Mouse (Mus musculus): ENCODE measurements around the gene Zc3h7b. TPM values are rescaled to one million over a fixed set of nuclear protein-coding genes. Genes with fewer than 3 reads are reported as not detected.
A peak's percentile ranks its signal among the peaks of the same experiment; 100 is the strongest.

Zc3h7b gene
- total and polyA plus RNA-seq, 3 experiments: 30.9 to 74.9 (median 65.5) TPM

- intact Hi-C loops (cut with DNase I): no loop called here
- under 1% methylated on average over 49 of the region's 49 CpGs for WGBS
- no peaks in the 10 kb centered on the region for H3K27me3 ChIP-seq (ENCODE audit: control insufficient read depth, insufficient read depth, low read length)
- peaks cover 11% of the 10 kb centered on the region for H3K79me2 ChIP-seq (replicated peaks; ENCODE audit: control insufficient read depth, insufficient read depth, low read length)
- H3K36me3 ChIP-seq (ENCODE audit: control insufficient read depth, insufficient read depth, low read length): no peaks in the 10 kb centered on the region; the same call in 1 of the 2 replicates
- peak overlapping the region; percentile 68 for H3K27ac ChIP-seq
- DNase-seq: peak in 1 of 2 experiments; percentile 20
- peak overlapping the region; percentile 90 for H3K4me3 ChIP-seq
- no peak for TF ChIP-seq EP300 (IDR thresholded peaks at IDR 0.05; ENCODE audit: insufficient read depth, low read depth, low read length)
- TF ChIP-seq CTCF (IDR thresholded peaks at IDR 0.05): no peak
- TF ChIP-seq POLR2A (IDR thresholded peaks at IDR 0.05; ENCODE audit: insufficient read depth, low read depth, low read length): no peak
- no peaks in the 10 kb centered on the region; the same call in 1 of the 2 replicates for H3K4me1 ChIP-seq (ENCODE audit: control insufficient read depth, insufficient read depth, low read length)
- H3K9ac ChIP-seq (ENCODE audit: low read depth, low read length): peak overlapping the region; percentile 95
Measured at GRCm38 (mm10) chr15:81729241-81729791, 15.5 kb upstream of the Zc3h7b start.

- H3K36me3 ChIP-seq (ENCODE audit: control insufficient read depth, insufficient read depth, low read length): no peaks in the 10 kb centered on the region; the same call in 1 of the 2 replicates
- intact Hi-C loops (cut with DNase I): loop anchor here (2.0 kb wide), 1 partner anchor 15 kb away; the partner anchor contains the start of genes Rangap1 and Zc3h7b
- no peak for TF ChIP-seq CTCF (IDR thresholded peaks at IDR 0.05)
- peak; percentile 45; the same call in 1 of the 2 replicates for TF ChIP-seq POLR2A (IDR thresholded peaks at IDR 0.05; ENCODE audit: insufficient read depth, low read depth, low read length)
- TF ChIP-seq EP300 (IDR thresholded peaks at IDR 0.05; ENCODE audit: insufficient read depth, low read depth, low read length): peak; percentile 84; the same call in 1 of the 2 replicates
Measured at GRCm38 (mm10) chr15:81729792-81730635, 14.8 kb upstream of the Zc3h7b start.

GRCm38 (mm10) chr15:81735075-81735474 is 9.8 kb upstream of the Zc3h7b start:
- WGBS: 54% methylated on average over 3 of the region's 3 CpGs
- intact Hi-C loops (cut with DNase I): no loop called here
- H3K27me3 ChIP-seq (ENCODE audit: control insufficient read depth, insufficient read depth, low read length): no peaks in the 10 kb centered on the region
- H3K79me2 ChIP-seq (replicated peaks; ENCODE audit: control insufficient read depth, insufficient read depth, low read length): no peaks in the 10 kb centered on the region
- no peak overlapping the region for H3K27ac ChIP-seq
- H3K9ac ChIP-seq (ENCODE audit: low read depth, low read length): no peak overlapping the region
- no peak overlapping the region for H3K4me3 ChIP-seq
- TF ChIP-seq POLR2A (IDR thresholded peaks at IDR 0.05; ENCODE audit: insufficient read depth, low read depth, low read length) (no peak), EP300 (IDR thresholded peaks at IDR 0.05; ENCODE audit: insufficient read depth, low read depth, low read length) (no peak), CTCF (IDR thresholded peaks at IDR 0.05) (no peak)
- H3K36me3 ChIP-seq (ENCODE audit: control insufficient read depth, insufficient read depth, low read length): no peaks in the 10 kb centered on the region
- DNase-seq: no peak
- no peaks in the 10 kb centered on the region for H3K4me1 ChIP-seq (ENCODE audit: control insufficient read depth, insufficient read depth, low read length)

More at GRCm38 (mm10) chr15:81729792-81730635, 14.8 kb upstream of the Zc3h7b start:
- Histone ChIP-seq H3K27me3 (ENCODE audit: control insufficient read depth, insufficient read depth, low read length) (no peaks in the 10 kb centered on the region), H3K4me3 (peak overlapping the region; percentile 90), H3K79me2 (replicated peaks; ENCODE audit: control insufficient read depth, insufficient read depth, low read length) (peaks cover 11% of the 10 kb centered on the region), H3K4me1 (ENCODE audit: control insufficient read depth, insufficient read depth, low read length) (no peaks in the 10 kb centered on the region; the same call in 1 of the 2 replicates), H3K9ac (ENCODE audit: low read depth, low read length) (peak overlapping the region; percentile 95), H3K27ac (peak overlapping the region; percentile 68)
- peak; percentile 95 to 99 for DNase-seq
- 5% methylated on average over 41 of the region's 41 CpGs for WGBS

- 61% methylated on average over 3 of the region's 3 CpGs for WGBS
- Histone ChIP-seq H3K36me3 (ENCODE audit: control insufficient read depth, insufficient read depth, low read length) (no peaks in the 10 kb centered on the region), H3K27me3 (ENCODE audit: control insufficient read depth, insufficient read depth, low read length) (no peaks in the 10 kb centered on the region), H3K79me2 (replicated peaks; ENCODE audit: control insufficient read depth, insufficient read depth, low read length) (no peaks in the 10 kb centered on the region), H3K9ac (ENCODE audit: low read depth, low read length) (no peak overlapping the region), H3K4me1 (ENCODE audit: control insufficient read depth, insufficient read depth, low read length) (peaks cover under 1% of the 10 kb centered on the region; the same call in 1 of the 2 replicates), H3K4me3 (no peak overlapping the region), H3K27ac (no peak overlapping the region)
- intact Hi-C loops (cut with DNase I): no loop called here
- TF ChIP-seq EP300 (IDR thresholded peaks at IDR 0.05; ENCODE audit: insufficient read depth, low read depth, low read length): no peak
- TF ChIP-seq POLR2A (IDR thresholded peaks at IDR 0.05; ENCODE audit: insufficient read depth, low read depth, low read length): no peak
- TF ChIP-seq CTCF (IDR thresholded peaks at IDR 0.05): no peak
- no peak for DNase-seq
Measured at GRCm38 (mm10) chr15:81739296-81739695, 5.6 kb upstream of the Zc3h7b start.

GRCm38 (mm10) chr15:81739924-81740323 is 4.9 kb upstream of the Zc3h7b start:
- Histone ChIP-seq H3K36me3 (ENCODE audit: control insufficient read depth, insufficient read depth, low read length) (no peaks in the 10 kb centered on the region), H3K4me1 (ENCODE audit: control insufficient read depth, insufficient read depth, low read length) (peaks cover 2% of the 10 kb centered on the region; the same call in 1 of the 2 replicates), H3K9ac (ENCODE audit: low read depth, low read length) (no peak overlapping the region), H3K27ac (no peak overlapping the region), H3K79me2 (replicated peaks; ENCODE audit: control insufficient read depth, insufficient read depth, low read length) (no peaks in the 10 kb centered on the region), H3K4me3 (no peak overlapping the region), H3K27me3 (ENCODE audit: control insufficient read depth, insufficient read depth, low read length) (no peaks in the 10 kb centered on the region)
- TF ChIP-seq POLR2A (IDR thresholded peaks at IDR 0.05; ENCODE audit: insufficient read depth, low read depth, low read length) (no peak), CTCF (IDR thresholded peaks at IDR 0.05) (peak; percentile 71)
- WGBS: 7% methylated on average over 2 of the region's 2 CpGs
- no peak for DNase-seq
- intact Hi-C loops (cut with DNase I): no loop called here

All from heart, adult 2 months (tissue).